Mouse (Mus musculus): ENCODE measurements around the gene Khdc1b. TPM values are rescaled to one million over a fixed set of nuclear protein-coding genes. Genes with fewer than 3 reads are reported as not detected.
A peak's percentile ranks its signal among the peaks of the same experiment; 100 is the strongest.
"Not testable (repeated sequence)": the region's sequence is repeated elsewhere in the genome, so short reads cannot be mapped to it uniquely, and the experiment has no call there.

Gene Khdc1b
- total RNA-seq (2017), result not detected in 2 replicates

DNA sequence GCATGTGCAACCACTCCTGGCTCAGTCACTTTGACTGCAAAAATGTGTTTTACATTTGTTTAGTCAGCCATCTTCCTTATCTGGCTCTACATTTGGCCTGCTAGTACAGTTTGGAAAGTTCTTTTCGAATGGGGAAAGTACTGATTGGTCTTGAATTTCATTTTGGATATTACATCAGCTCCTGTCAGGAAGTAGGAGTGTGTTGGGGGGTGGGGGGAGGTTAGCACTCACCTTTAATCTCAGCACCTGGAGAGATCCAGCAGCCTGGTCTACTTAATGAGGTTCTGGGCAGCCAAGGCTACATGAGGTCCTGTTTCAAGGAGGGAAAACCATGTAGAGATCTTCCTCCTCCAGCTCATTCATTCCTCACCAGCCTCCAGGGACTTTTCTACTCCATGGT lies at the start of gene Khdc1b:
TSS of gene Khdc1b (plus strand) at position 301 of the 400 bp plus-strand sequence.
- no peak for ATAC-seq (replicated peaks; ENCODE audit: low read depth, poor library complexity, severe bottlenecking)

DNA sequence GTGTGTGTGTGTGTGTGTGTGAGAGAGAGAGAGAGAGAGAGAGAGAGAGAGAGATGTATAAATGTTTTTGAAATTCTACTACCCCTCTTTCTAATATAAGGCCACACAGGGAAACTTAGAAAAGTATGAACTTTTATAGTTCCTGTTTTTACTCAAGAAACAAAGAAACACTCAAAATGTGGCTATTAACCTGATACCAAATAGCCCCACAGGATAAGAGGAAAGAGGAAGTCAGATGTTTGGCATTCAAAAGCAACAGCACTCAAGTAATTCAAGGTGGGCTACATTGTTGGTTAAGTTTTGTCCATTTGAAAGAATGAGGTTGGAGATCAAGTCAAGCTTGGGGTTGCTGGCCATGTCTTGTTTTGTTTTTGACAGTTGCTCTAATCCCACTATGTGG lies 47.5 kb upstream of the Khdc1b start:
- peak; percentile 85 for ATAC-seq (replicated peaks; ENCODE audit: low read depth, poor library complexity, severe bottlenecking)

DNA sequence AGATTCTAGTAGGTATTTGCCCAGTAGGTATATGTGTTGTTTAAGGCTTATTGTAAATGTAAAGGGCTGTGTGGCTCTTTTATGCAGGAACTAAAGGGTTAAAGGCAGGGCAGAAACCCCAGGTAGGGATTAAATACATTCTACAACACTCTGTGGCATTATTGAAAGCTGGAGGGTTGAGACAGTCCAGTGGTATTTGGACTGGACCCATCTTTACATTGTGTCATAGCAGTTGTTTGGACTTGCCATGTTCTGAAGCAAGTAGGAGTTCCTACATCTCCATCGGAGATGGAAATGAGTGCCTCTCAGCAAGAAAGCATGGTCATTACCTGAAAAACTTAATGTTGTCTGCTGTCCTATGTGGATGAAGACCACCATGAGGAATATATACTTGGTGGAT lies 42.6 kb upstream of the Khdc1b start:
- ATAC-seq (replicated peaks; ENCODE audit: low read depth, poor library complexity, severe bottlenecking), result no peak

DNA sequence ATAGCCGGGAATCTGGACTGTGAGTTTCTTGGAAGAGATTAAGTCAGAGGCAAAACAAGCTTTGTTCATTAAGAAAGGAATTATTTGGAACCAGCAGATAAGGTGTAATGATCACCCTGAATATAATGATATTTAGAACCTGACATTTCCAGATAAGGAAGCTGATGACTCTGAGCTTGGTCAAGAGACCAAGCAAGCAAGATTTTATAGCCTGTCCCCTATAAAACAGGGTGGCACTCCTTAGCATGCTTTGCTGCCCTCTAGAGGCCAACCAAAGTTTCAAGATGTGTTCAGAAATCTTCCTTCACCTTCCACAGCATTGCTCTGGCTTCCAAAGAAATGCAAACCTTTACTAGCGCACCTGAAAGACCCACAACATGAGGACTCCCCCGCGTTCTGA lies 39.1 kb upstream of the Khdc1b start:
- ATAC-seq (replicated peaks; ENCODE audit: low read depth, poor library complexity, severe bottlenecking), result peak; percentile 92

DNA sequence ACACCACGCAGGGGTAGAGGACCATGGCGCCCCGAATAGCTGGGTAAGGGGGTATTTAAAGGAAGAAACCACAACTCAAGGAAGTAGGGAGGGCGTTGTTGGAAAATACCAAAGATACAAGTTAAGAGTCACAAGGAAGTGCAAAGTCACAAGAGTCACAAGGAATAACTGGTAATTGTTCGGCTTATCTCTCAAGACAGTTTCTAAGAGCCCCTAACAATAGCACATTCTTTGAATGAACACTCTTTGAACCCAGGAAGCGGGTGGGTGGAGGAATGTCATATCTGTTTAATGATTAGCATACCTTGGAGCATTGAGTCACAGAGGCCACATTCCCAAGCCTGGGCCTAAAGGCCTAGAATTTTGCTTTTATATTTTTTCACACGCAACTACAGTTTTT lies 38.6 kb upstream of the Khdc1b start:
- not testable (repeated sequence) for ATAC-seq (replicated peaks; ENCODE audit: low read depth, poor library complexity, severe bottlenecking)

DNA sequence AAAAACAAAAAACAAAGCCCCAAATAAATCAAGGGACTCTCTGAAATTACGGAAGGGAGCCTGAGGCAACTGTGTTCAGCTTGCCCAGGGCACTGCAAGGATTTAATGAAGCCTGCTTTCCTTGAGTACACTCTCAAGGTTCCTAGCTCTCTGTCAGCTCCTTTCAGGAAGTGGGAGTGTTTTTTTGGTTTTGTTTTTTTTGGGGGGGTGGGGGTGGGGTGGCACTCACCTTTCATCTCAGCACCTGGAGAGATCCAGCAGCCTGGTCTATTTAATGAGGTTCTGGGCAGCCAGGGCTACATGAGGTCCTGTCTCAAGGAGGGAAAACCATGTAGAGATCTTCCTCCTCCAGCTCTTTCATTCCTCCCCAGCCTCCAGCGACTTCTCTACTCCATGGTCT lies 34.0 kb upstream of the Khdc1b start, which contains the start of gene Khdc1a:
TSS of gene Khdc1a (plus strand) at position 301 of the 400 bp plus-strand sequence.
- ATAC-seq (replicated peaks; ENCODE audit: low read depth, poor library complexity, severe bottlenecking), result no peak

DNA sequence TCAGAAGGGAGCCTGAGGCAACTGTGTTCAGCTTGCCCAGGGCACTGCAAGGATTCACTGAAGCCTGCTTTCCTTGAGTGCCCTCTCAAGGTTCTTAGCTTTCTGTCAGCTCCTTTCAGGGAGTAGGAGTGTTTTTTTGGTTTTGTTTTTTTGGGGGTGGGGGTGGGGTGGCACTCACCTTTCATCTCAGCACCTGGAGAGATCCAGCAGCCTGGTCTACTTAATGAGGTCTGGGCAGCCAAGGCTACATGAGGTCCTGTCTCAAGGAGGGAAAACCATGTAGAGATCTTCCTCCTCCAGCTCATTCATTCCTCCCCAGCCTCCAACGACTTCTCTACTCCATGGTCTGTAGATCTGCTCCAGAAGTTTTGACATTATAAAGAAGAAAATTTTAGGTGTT lies 15.3 kb upstream of the Khdc1b start, which contains the start of gene Khdc1c:
TSS of gene Khdc1c (plus strand) at position 301 of the 400 bp plus-strand sequence.
- not testable (repeated sequence) for ATAC-seq (replicated peaks; ENCODE audit: low read depth, poor library complexity, severe bottlenecking)

DNA sequence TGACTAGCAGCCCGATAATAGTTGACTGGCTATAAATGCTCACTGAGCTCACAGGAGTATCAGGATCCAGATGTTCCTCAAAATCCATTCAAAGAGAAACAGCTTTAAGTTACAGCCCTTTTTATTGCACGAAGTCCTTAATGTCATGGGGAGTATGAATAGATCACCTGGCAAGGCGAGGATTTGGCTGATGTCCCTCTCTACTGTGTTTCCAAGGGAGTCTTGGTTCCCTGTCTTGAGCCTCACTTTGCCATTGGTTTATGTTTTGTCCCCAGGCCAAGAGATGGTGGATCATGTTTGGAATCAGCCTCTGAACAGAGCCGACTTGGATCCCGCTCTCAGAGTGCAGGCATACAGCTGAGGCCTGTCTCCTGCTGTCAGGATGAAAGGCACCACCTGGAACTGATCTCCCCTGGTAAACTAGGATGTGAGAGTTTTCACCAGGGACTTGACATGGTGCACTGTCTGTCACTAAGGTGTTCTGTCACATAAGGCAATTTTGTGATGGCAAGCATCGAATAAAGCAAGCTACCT lies 7.8 kb downstream of the Khdc1b start:
- ATAC-seq (replicated peaks; ENCODE audit: low read depth, poor library complexity, severe bottlenecking), result no peak

DNA sequence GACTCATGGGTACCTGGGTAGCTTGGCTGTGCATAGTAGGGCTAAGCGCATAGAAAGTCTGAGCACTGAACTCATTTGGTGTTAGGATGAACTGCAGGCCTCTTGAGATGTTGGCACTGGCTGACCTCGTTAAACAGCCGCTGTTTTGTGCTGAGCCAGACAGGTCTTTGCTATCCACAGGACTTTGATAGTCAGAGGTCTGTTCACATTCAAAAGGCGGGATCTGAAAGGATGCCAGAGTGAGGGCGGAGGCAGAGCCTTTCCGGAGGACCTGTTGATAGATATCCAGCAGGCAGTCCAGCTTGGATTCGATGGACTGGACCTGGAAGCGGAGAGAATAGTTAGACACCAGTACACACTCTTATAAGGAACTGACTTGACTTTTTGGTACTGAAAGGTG lies 19.4 kb downstream of the Khdc1b start:
- no peak for ATAC-seq (replicated peaks; ENCODE audit: low read depth, poor library complexity, severe bottlenecking)

DNA sequence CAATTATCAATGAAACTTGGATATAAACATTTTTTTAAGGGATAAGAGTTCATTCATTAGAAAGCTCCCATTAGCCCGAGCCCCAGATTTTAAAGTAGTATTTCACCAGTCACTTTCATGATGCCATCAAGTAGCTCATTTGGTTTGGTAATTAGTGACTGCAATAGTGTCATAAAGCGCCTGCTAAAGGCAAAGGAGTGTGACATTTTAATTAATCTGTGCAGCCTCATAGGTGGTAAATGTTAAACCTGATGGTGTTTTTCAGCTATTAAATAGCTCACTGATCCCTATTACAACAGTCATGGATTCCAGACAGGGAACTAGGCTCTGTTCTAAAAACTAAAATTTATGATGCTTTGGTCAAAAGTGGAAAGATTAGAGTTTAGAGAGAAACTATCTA lies 23.9 kb downstream of the Khdc1b start:
- no peak for ATAC-seq (replicated peaks; ENCODE audit: low read depth, poor library complexity, severe bottlenecking)

DNA sequence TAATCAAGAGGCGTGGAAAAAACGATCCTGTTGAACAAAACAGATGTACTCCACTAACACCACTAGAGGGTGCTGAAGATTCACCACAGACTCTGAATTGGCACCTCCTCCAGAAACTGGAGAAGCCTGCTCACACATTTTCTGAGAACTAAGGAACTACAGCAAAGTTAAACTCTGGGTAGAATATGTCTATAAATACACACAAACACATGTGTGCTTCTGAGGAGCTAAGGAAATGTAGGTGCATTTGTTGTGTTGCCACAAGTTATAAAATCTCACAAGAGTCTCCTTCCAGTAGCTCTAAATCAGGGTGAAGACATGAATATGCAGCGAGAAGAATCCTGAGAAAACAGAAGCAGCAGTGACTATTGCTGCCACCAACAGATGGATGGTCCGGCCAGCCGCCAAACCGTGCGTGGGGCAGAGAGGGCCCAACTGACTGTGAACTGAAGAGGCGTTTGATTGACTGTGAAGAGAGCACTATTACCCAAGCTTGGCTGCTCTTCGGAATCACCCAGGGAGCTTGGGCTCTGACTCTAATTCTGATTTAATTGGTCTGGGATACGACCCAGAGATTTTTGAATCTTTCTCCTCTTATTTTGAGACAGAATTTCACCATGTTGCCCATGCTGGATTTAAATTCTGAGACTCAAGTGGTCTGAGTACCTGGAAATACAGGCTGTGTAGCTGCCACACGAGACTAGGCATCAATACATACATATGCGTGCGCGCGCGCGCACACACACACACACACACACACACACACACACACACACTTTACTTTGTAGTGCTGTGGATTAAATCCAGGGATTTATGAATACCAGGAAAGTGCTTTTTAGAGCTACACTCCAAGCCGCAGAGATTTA lies 28.2 kb downstream of the Khdc1b start:
- ATAC-seq (replicated peaks; ENCODE audit: low read depth, poor library complexity, severe bottlenecking), result peak; percentile 87

DNA sequence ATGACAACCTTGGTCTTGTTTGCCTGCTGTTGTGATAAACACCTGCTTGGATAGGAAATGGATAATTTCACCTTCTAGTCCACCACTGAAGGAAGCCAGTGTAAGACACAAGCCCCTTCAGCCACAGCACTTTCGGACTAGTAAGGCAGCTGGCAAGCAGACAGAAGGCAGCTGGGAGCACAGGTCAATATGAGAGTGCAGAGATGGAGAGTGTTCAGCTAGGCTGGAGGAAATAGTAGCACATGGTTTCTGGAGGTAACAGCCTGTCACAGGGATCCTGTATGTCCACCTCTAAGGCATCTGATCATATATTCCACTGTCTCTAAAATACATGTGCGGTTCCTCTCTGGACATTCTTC lies 28.8 kb downstream of the Khdc1b start:
- ATAC-seq (replicated peaks; ENCODE audit: low read depth, poor library complexity, severe bottlenecking), result no peak

DNA sequence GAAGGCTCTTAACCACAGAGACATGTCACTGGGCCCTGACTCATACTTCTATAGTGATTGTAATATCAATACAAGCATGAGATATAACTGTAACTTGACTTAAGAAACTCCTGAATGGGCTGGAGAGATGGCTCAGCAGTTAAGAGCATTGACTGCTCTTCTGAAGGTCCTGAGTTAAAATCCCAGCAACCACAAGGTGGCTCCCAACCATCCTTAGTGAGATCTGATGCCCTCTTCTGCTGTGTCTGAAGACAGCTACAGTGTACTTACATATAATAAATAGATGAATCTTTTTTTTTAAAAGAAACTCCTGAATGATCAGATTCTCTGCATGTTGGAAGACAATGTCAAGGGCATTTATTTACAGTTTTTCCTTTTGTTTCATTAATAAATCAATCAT lies 36.0 kb downstream of the Khdc1b start:
- ATAC-seq (replicated peaks; ENCODE audit: low read depth, poor library complexity, severe bottlenecking), result no peak

DNA sequence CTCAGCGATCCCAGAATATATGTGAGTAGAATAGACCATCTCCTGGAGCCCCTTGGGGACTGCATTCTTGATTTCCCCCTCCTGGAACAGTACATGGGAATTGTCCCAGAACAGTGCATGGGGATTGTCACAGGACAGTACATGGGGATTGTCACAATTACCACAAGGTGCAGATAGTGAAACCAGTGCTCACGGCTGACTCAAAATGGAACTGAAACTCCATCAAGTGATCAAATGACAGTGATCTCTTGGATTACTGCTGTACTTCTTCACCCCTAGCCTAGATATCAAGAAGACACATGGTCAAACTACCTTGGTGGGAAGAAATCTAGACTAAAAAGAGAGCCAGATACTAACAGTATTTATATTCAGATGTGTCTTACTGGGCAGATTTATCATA lies 42.3 kb downstream of the Khdc1b start:
- ATAC-seq (replicated peaks; ENCODE audit: low read depth, poor library complexity, severe bottlenecking), result no peak

DNA sequence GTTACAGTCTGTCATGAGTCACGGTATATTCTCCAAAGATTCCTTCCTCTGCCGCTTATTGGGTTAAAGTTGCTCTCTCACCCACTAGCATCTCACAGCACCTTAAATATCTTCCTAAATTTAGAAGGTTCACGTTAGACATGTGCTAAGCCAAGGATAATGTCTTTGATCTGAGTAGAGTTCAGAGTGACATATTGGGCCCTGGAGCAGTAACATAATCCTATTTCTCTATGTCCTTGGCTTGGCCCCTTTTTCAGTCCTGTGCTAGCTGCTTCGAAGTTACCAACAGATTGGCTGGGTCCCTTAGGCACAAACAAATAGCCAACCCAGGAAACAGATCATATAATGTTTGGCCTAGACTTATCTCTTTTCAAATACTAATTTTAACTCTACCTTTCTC lies 44.7 kb downstream of the Khdc1b start:
- no peak for ATAC-seq (replicated peaks; ENCODE audit: low read depth, poor library complexity, severe bottlenecking)

DNA sequence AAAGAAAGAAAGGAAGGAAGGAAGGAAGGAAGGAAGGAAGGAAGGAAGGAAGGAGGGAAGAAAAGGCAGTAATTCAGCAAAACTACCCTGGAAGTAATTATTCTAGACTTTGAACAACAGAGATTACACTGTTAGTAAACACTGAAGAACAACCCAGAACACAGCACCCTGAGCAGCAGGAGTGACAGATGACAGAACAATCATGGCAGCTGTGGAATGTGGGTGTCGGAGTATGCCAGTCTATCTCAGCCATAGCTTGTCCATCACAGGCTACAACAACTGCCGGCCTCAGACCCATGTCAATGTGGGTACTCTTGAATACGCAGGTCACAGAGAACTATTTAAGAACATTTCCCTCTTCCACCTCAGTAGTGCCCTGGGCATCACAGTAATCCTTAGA lies 48.3 kb downstream of the Khdc1b start:
- no peak for ATAC-seq (replicated peaks; ENCODE audit: low read depth, poor library complexity, severe bottlenecking)

DNA sequence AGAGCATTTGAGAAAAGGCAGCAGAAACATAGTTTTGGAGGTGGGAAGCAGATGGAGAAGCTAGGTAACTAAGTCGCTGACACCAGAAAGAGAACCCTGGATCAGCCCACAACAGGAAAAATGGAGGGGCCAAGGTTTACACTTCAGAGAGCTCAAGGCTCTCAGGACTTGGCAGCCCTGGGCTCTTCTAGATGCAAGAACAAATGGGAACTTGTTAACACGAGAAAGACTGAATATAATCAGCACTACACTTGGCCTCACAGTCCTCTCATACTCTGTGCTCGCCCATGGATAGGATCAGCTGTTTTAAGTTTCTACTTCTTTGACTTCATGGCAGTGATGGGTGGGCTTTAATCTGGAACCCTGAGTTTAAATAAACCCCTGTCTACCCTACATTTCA lies 51.5 kb downstream of the Khdc1b start:
- no peak for ATAC-seq (replicated peaks; ENCODE audit: low read depth, poor library complexity, severe bottlenecking)

Other genes with a start within 250 kb of the Khdc1b start
- gene Tmem14a, start 165.0 kb upstream of the Khdc1b start, total RNA-seq (2017), result 4.3 and 13.6 TPM in 2 replicates
- gene Gsta3, start 143.0 kb upstream of the Khdc1b start, total RNA-seq (2017), result 1.0 TPM in 1 of 2 replicates, not detected in the other
- not detected in 2 replicates for gene Khdc1a, start 33.9 kb upstream of the Khdc1b start, total RNA-seq (2017)
- not detected in 2 replicates for gene Khdc1c, start 15.2 kb upstream of the Khdc1b start, total RNA-seq (2017)

Measured in common myeloid progenitor, adult 5-6 weeks (primary cell).